Mouse (Mus musculus): ENCODE data around the gene Mthfd2l.

DNA sequence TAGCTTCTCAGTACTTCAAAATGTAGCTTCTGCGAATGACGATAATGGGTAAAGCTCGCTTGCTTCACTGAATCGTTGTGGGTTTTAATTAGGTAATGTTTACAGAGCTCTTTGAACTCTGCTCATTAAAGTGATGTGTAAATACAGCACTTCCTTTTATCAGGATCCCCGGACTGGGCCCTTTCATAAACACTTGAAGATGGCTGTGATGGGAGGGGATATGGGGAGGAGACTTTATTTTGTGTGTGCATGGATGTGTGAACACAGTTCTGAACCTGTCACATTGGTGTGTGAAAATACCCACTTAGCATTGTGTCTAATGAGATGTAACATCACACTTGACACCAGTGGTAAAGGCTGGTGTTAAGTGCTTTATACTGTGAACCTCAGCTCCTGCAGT is 56.7 kb downstream of the Mthfd2l start:
- TF ChIP-seq POLR2A (IDR thresholded peaks at IDR 0.05; ENCODE audit: borderline replicate concordance, extremely low read depth, low read depth, low read length) (no peak), CTCF (IDR thresholded peaks at IDR 0.05; ENCODE audit: insufficient read depth, low read length) (no peak)
